Mouse (Mus musculus): Measurements from ENCODE around the gene Phospho2. TPM values are rescaled to one million over a fixed set of nuclear protein-coding genes. Genes with fewer than 3 reads are reported as not detected.

The Phospho2 gene
- total RNA-seq, 2 experiments from 2014 or later, result 19.8 to 23.7 TPM

- Histone ChIP-seq H3K27ac (no peak overlapping the region), H3K4me3 (no peak overlapping the region)
- no peak for TF ChIP-seq CTCF (conservative IDR thresholded peaks at IDR 0.05)
- no peak for DNase-seq (ENCODE audit: low spot score in 2 of 2)
Measured at GRCm38 (mm10) chr2:69837244-69837967, 48.0 kb downstream of the Phospho2 start.

GRCm38 (mm10) chr2:69837996-69838395, 48.6 kb downstream of the Phospho2 start:
- no peak; the same call in 1 of the 2 replicates for TF ChIP-seq CTCF (conservative IDR thresholded peaks at IDR 0.05)
- H3K4me3 ChIP-seq, result no peak overlapping the region
- H3K27ac ChIP-seq, result no peak overlapping the region
- DNase-seq (ENCODE audit: low spot score in 2 of 2), result no peak

GRCm38 (mm10) chr2:69838707-69839106, 49.3 kb downstream of the Phospho2 start:
- DNase-seq (ENCODE audit: low spot score in 2 of 2), result no peak
- no peak for TF ChIP-seq CTCF (conservative IDR thresholded peaks at IDR 0.05)
- H3K4me3 ChIP-seq, result no peak overlapping the region
- no peak overlapping the region for H3K27ac ChIP-seq

GRCm38 (mm10) chr2:69840261-69840660, 50.8 kb downstream of the Phospho2 start:
- no peak overlapping the region for H3K27ac ChIP-seq
- no peak for DNase-seq (ENCODE audit: low spot score in 2 of 2)
- TF ChIP-seq CTCF (conservative IDR thresholded peaks at IDR 0.05), result no peak
- H3K4me3 ChIP-seq, result no peak overlapping the region

- TF ChIP-seq CTCF (conservative IDR thresholded peaks at IDR 0.05), result no peak
- DNase-seq (ENCODE audit: low spot score in 2 of 2), result no peak
- Histone ChIP-seq H3K4me3 (no peak overlapping the region), H3K27ac (no peak overlapping the region; the same call in 1 of the 2 replicates)
Measured at GRCm38 (mm10) chr2:69849215-69849614, 59.8 kb downstream of the Phospho2 start.

Other genes with a start within 250 kb of the Phospho2 start
- 1 to 10 TPM in 1 of 2 experiments, under 1 TPM in 1; 0.59 to 1.0 TPM for gene Lrp2, start 203.6 kb upstream of the Phospho2 start, total RNA-seq (2021)
- 10 to 100 TPM; 29.8 to 31.3 TPM for gene Bbs5, start 142.5 kb upstream of the Phospho2 start, total RNA-seq (2021)
- gene Klhl41, start 119.5 kb upstream of the Phospho2 start, total RNA-seq (2021), result under 1 TPM; 0.39 to 0.69 TPM
- gene Fastkd1, start 76.1 kb upstream of the Phospho2 start, total RNA-seq (2021), result 10 to 100 TPM; 17.7 to 19.0 TPM
- gene Ppig, start 67.1 kb upstream of the Phospho2 start, total RNA-seq (2021), result 10 to 100 TPM; 67.7 to 67.8 TPM
- 1 to 10 TPM; 2.7 to 3.1 TPM for gene Ccdc173, start within 50 bp of the Phospho2 start, total RNA-seq (2021)
- 10 to 100 TPM; 43.8 to 44.3 TPM for gene Klhl23, start 32.3 kb downstream of the Phospho2 start, total RNA-seq (2021)
- 100 to 1,000 TPM; 125 to 139 TPM for gene Ssb, start 71.9 kb downstream of the Phospho2 start, total RNA-seq (2021)
- 10 to 100 TPM; 14.1 to 15.6 TPM for gene Mettl5, start 96.0 kb downstream of the Phospho2 start, total RNA-seq (2021)
- gene Ubr3, start 107.6 kb downstream of the Phospho2 start, total RNA-seq (2021), result 100 to 1,000 TPM; 121 to 128 TPM
- under 1 TPM; 0.93 to 1.00 TPM for gene Myo3b, start 249.5 kb downstream of the Phospho2 start, total RNA-seq (2021)

Measured in layer of hippocampus, adult 2 months (tissue).